Mouse (Mus musculus): ENCODE data around the gene Etnk2. TPM values are rescaled to one million over a fixed set of nuclear protein-coding genes. Genes with fewer than 3 reads are reported as not detected.

Gene Etnk2
- polyA plus RNA-seq, 1 experiment, result 33.7 TPM

GRCm38 (mm10) chr1:133351762-133352161, 11.6 kb upstream of the Etnk2 start:
- no peaks in the 10 kb centered on the region for H3K4me1 ChIP-seq (ENCODE audit: control insufficient read depth, insufficient read depth, low read length)
- H3K36me3 ChIP-seq (ENCODE audit: control insufficient read depth, insufficient read depth, low read length), result no peaks in the 10 kb centered on the region
- H3K27ac ChIP-seq (ENCODE audit: control insufficient read depth, insufficient read depth, low read depth, low read length), result no peak overlapping the region
- TF ChIP-seq CTCF (IDR thresholded peaks at IDR 0.05; ENCODE audit: control insufficient read depth, insufficient read depth, insufficient replicate concordance, low read depth, low read length) (no peak), POLR2A (IDR thresholded peaks at IDR 0.05; ENCODE audit: control insufficient read depth, low read depth, low read length) (no peak)
- H3K27me3 ChIP-seq (ENCODE audit: control insufficient read depth, insufficient read depth, low read length), result no peaks in the 10 kb centered on the region
- no peak overlapping the region for H3K4me3 ChIP-seq (ENCODE audit: control insufficient read depth, low read depth, low read length)

- H3K27ac ChIP-seq (ENCODE audit: control insufficient read depth, insufficient read depth, low read depth, low read length), result no peak overlapping the region
- H3K27me3 ChIP-seq (ENCODE audit: control insufficient read depth, insufficient read depth, low read length), result no peaks in the 10 kb centered on the region
- no peak for TF ChIP-seq POLR2A (IDR thresholded peaks at IDR 0.05; ENCODE audit: control insufficient read depth, low read depth, low read length)
- TF ChIP-seq CTCF (IDR thresholded peaks at IDR 0.05; ENCODE audit: control insufficient read depth, insufficient read depth, insufficient replicate concordance, low read depth, low read length), result peak; percentile 89; the same call in 1 of the 2 replicates
- H3K4me1 ChIP-seq (ENCODE audit: control insufficient read depth, insufficient read depth, low read length), result no peaks in the 10 kb centered on the region
- H3K36me3 ChIP-seq (ENCODE audit: control insufficient read depth, insufficient read depth, low read length), result no peaks in the 10 kb centered on the region
- H3K4me3 ChIP-seq (ENCODE audit: control insufficient read depth, low read depth, low read length), result no peak overlapping the region
These were observed 10.0 kb upstream of the Etnk2 start for GRCm38 (mm10) chr1:133353371-133353809.

DNA sequence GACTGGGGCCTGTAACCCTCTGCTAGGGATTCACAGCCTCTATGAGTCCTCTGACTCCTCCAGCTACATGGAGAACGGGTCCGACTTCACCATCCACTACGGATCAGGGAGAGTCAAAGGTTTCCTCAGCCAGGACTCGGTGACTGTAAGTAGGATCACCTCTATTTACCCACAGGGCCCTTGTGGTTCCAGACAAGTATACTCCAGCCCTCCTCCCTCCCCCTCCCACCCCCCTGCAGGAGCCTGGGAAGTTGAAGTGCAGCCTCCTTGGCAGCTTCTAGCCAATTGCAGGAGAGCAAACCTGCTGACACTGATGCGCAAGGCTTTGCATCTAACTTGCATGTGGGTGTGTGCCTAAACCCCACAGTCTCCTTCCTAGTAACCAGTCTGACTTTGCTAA, 7.9 kb upstream of the Etnk2 start:
- Histone ChIP-seq H3K4me3 (ENCODE audit: control insufficient read depth, low read depth, low read length) (no peak overlapping the region), H3K36me3 (ENCODE audit: control insufficient read depth, insufficient read depth, low read length) (no peaks in the 10 kb centered on the region), H3K27me3 (ENCODE audit: control insufficient read depth, insufficient read depth, low read length) (no peaks in the 10 kb centered on the region), H3K27ac (ENCODE audit: control insufficient read depth, insufficient read depth, low read depth, low read length) (no peak overlapping the region), H3K4me1 (ENCODE audit: control insufficient read depth, insufficient read depth, low read length) (no peaks in the 10 kb centered on the region)
- no peak for TF ChIP-seq POLR2A (IDR thresholded peaks at IDR 0.05; ENCODE audit: control insufficient read depth, low read depth, low read length)
- no peak for TF ChIP-seq CTCF (IDR thresholded peaks at IDR 0.05; ENCODE audit: control insufficient read depth, insufficient read depth, insufficient replicate concordance, low read depth, low read length)

- Histone ChIP-seq H3K4me3 (ENCODE audit: control insufficient read depth, low read depth, low read length) (no peak overlapping the region), H3K36me3 (ENCODE audit: control insufficient read depth, insufficient read depth, low read length) (no peaks in the 10 kb centered on the region), H3K27ac (ENCODE audit: control insufficient read depth, insufficient read depth, low read depth, low read length) (no peak overlapping the region), H3K4me1 (ENCODE audit: control insufficient read depth, insufficient read depth, low read length) (no peaks in the 10 kb centered on the region), H3K27me3 (ENCODE audit: control insufficient read depth, insufficient read depth, low read length) (no peaks in the 10 kb centered on the region)
- TF ChIP-seq POLR2A (IDR thresholded peaks at IDR 0.05; ENCODE audit: control insufficient read depth, low read depth, low read length), result no peak
- no peak for TF ChIP-seq CTCF (IDR thresholded peaks at IDR 0.05; ENCODE audit: control insufficient read depth, insufficient read depth, insufficient replicate concordance, low read depth, low read length)
These were observed 7.5 kb upstream of the Etnk2 start for GRCm38 (mm10) chr1:133355912-133356311.

DNA sequence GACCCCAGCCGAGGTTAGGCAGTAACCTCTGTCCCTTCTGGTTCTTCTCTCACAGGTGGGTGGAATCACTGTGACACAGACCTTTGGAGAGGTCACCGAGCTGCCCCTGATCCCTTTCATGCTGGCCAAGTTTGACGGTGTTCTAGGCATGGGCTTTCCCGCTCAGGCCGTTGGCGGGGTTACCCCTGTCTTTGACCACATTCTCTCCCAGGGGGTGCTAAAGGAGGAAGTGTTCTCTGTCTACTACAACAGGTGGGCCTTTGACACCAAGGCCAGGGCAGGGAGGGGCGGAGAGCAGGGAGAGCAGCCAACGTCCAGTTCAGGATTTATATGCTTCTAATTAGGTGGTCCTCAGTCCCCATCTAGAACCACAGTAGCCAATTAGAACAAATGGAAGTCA, 7.0 kb upstream of the Etnk2 start:
- TF ChIP-seq POLR2A (IDR thresholded peaks at IDR 0.05; ENCODE audit: control insufficient read depth, low read depth, low read length) (no peak), CTCF (IDR thresholded peaks at IDR 0.05; ENCODE audit: control insufficient read depth, insufficient read depth, insufficient replicate concordance, low read depth, low read length) (no peak)
- H3K27ac ChIP-seq (ENCODE audit: control insufficient read depth, insufficient read depth, low read depth, low read length), result no peak overlapping the region
- H3K36me3 ChIP-seq (ENCODE audit: control insufficient read depth, insufficient read depth, low read length), result no peaks in the 10 kb centered on the region
- H3K4me3 ChIP-seq (ENCODE audit: control insufficient read depth, low read depth, low read length), result no peak overlapping the region
- no peaks in the 10 kb centered on the region for H3K27me3 ChIP-seq (ENCODE audit: control insufficient read depth, insufficient read depth, low read length)
- no peaks in the 10 kb centered on the region for H3K4me1 ChIP-seq (ENCODE audit: control insufficient read depth, insufficient read depth, low read length)

- no peaks in the 10 kb centered on the region for H3K36me3 ChIP-seq (ENCODE audit: control insufficient read depth, insufficient read depth, low read length)
- TF ChIP-seq CTCF (IDR thresholded peaks at IDR 0.05; ENCODE audit: control insufficient read depth, insufficient read depth, insufficient replicate concordance, low read depth, low read length), result no peak
- TF ChIP-seq POLR2A (IDR thresholded peaks at IDR 0.05; ENCODE audit: control insufficient read depth, low read depth, low read length), result no peak
- no peaks in the 10 kb centered on the region for H3K27me3 ChIP-seq (ENCODE audit: control insufficient read depth, insufficient read depth, low read length)
- H3K4me3 ChIP-seq (ENCODE audit: control insufficient read depth, low read depth, low read length), result no peak overlapping the region
- H3K27ac ChIP-seq (ENCODE audit: control insufficient read depth, insufficient read depth, low read depth, low read length), result no peak overlapping the region
- peaks cover 9% of the 10 kb centered on the region for H3K4me1 ChIP-seq (ENCODE audit: control insufficient read depth, insufficient read depth, low read length)
These were observed 2.4 kb upstream of the Etnk2 start for GRCm38 (mm10) chr1:133361006-133361405.

DNA sequence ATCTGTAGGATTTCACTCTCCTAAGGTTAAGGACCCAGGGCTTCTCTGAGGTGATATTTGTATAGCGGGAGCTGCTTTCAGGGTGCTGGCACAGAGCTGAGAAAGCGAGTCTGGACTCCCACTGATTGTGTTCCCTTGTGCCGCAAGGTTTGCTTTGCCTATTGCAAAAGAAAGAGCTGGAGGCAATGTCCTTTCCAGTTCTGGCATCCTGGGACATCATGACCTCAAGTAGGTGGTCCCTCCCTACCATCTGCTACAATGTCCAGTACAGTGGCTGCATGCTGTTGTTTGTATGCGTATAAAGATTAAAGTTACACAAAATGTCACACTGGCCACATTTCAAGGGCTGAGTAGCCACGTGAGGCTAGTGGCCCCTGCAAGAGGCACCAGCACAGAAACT, 1.3 kb upstream of the Etnk2 start:
- Histone ChIP-seq H3K36me3 (ENCODE audit: control insufficient read depth, insufficient read depth, low read length) (no peaks in the 10 kb centered on the region), H3K4me3 (ENCODE audit: control insufficient read depth, low read depth, low read length) (no peak overlapping the region), H3K4me1 (ENCODE audit: control insufficient read depth, insufficient read depth, low read length) (peaks cover 9% of the 10 kb centered on the region), H3K27me3 (ENCODE audit: control insufficient read depth, insufficient read depth, low read length) (no peaks in the 10 kb centered on the region), H3K27ac (ENCODE audit: control insufficient read depth, insufficient read depth, low read depth, low read length) (peak overlapping the region; percentile 39; the same call in 1 of the 2 replicates)
- TF ChIP-seq CTCF (IDR thresholded peaks at IDR 0.05; ENCODE audit: control insufficient read depth, insufficient read depth, insufficient replicate concordance, low read depth, low read length) (no peak), POLR2A (IDR thresholded peaks at IDR 0.05; ENCODE audit: control insufficient read depth, low read depth, low read length) (no peak)
